Mouse (Mus musculus) adrenal gland, postnatal 14 days (tissue): ENCODE measurements around the gene Zc3h14. TPM values are rescaled to one million over a fixed set of nuclear protein-coding genes. Genes with fewer than 3 reads are reported as not detected.

Source experiments
- DNase-seq: peaks from one replicate; pipeline ENCODE4 v3.0.0; 2021; ENCODE audit warnings: mixed read lengths
- total RNA-seq: library from RNA; stranded (reverse); gene quantifications from 2 replicates; pipeline ENCODE4 v1.2.3, GENCODE M21; 2021

Zc3h14 gene
- total RNA-seq, 1 experiment from 2014 or later, result 81.2 TPM

GRCm38 (mm10) chr12:98737801-98738350, 8.9 kb upstream of the Zc3h14 start:
- peak; percentile 16 for DNase-seq

GRCm38 (mm10) chr12:98741011-98741501, 5.7 kb upstream of the Zc3h14 start:
- DNase-seq, result peak; percentile 24

GRCm38 (mm10) chr12:98745626-98746025, 1.1 kb upstream of the Zc3h14 start:
- no peak for DNase-seq

GRCm38 (mm10) chr12:98746131-98746530, 633 bp upstream of the Zc3h14 start:
- DNase-seq, result peak; percentile 80

GRCm38 (mm10) chr12:98747380-98747753, 603 bp downstream of the Zc3h14 start:
- DNase-seq, result peak; percentile 28

GRCm38 (mm10) chr12:98757636-98758035, 10.9 kb downstream of the Zc3h14 start:
- peak; percentile 31 for DNase-seq

GRCm38 (mm10) chr12:98759700-98760099, 12.9 kb downstream of the Zc3h14 start:
- DNase-seq, result no peak

GRCm38 (mm10) chr12:98766241-98766640, 19.5 kb downstream of the Zc3h14 start:
- DNase-seq, result no peak

- no peak for DNase-seq
Observed at GRCm38 (mm10) chr12:98777509-98777908, 30.7 kb downstream of the Zc3h14 start.

- peak; percentile 19 for DNase-seq
Observed at GRCm38 (mm10) chr12:98779148-98779547, 32.4 kb downstream of the Zc3h14 start.

- no peak for DNase-seq
Observed at GRCm38 (mm10) chr12:98784251-98784650, 37.5 kb downstream of the Zc3h14 start.

- no peak for DNase-seq
Observed at GRCm38 (mm10) chr12:98795731-98796318, 49.1 kb downstream of the Zc3h14 start.

GRCm38 (mm10) chr12:98800334-98800733, 53.6 kb downstream of the Zc3h14 start:
- no peak for DNase-seq

GRCm38 (mm10) chr12:98802245-98802644, 55.5 kb downstream of the Zc3h14 start:
- no peak for DNase-seq

- no peak for DNase-seq
Observed at GRCm38 (mm10) chr12:98804078-98804748, 57.4 kb downstream of the Zc3h14 start.

- no peak for DNase-seq
Observed at GRCm38 (mm10) chr12:98820781-98821180, 74.0 kb downstream of the Zc3h14 start.

- no peak for DNase-seq
Observed at GRCm38 (mm10) chr12:98831122-98831521, 84.4 kb downstream of the Zc3h14 start.

GRCm38 (mm10) chr12:98832929-98833598, 86.3 kb downstream of the Zc3h14 start:
- no peak for DNase-seq

GRCm38 (mm10) chr12:98833901-98834300, 87.1 kb downstream of the Zc3h14 start:
- DNase-seq, result no peak

- no peak for DNase-seq
Observed at GRCm38 (mm10) chr12:98834879-98835278, 88.1 kb downstream of the Zc3h14 start.

- DNase-seq, result no peak
Observed at GRCm38 (mm10) chr12:98835466-98835865, 88.7 kb downstream of the Zc3h14 start.
